Comparison of ENCODE assay signal across 9 mouse cellular contexts in genomic region chr12:75593817-75594216, GRCm38 (mm10). TPM values are rescaled to one million over a fixed set of nuclear protein-coding genes. Genes with fewer than 3 reads are reported as not detected.
DNase-seq lines count a peak whose midpoint lies in the region; ATAC-seq and TF ChIP-seq lines count a peak whose summit lies in the region.
"Had no signal": no experiment of that assay in that cellular context is flagged by ENCODE, and none has a peak within 500 bp of the region (broad histone marks: within the 10 kb centered on the region; RNA-seq: fewer than 3 reads in every experiment).

No protein-coding gene starts in this region.

- no peak overlapping the region for H3K27ac ChIP-seq in kidney, embryonic 14.5 days (ENCODE audit: low read depth, low read length)
- no peak overlapping the region for H3K27ac ChIP-seq in embryonic facial prominence, embryonic 14.5 days (replicated peaks; ENCODE audit: low read depth, low read length)
- no peak overlapping the region for H3K27ac ChIP-seq in hindbrain, postnatal 0 days

- peaks cover 58% of the 10 kb centered on the region for H3K79me2 ChIP-seq in myocyte (ENCODE audit: control insufficient read depth, insufficient read depth)

- ATAC-seq in kidney, embryonic 14.5 days (ENCODE audit: low FRiP score, low TSS enrichment), result no peak
- no peak for ATAC-seq in embryonic facial prominence, embryonic 14.5 days (ENCODE audit: low read depth)
- ATAC-seq in hindbrain, postnatal 0 days, result no peak

- H3K4me1 ChIP-seq in kidney, embryonic 14.5 days (ENCODE audit: control insufficient read depth, insufficient read depth, low read length), result peaks cover 11% of the 10 kb centered on the region
- peaks cover 12% of the 10 kb centered on the region for H3K4me1 ChIP-seq in embryonic facial prominence, embryonic 14.5 days (ENCODE audit: control insufficient read depth, insufficient read depth, low read length)
- peaks cover 3% of the 10 kb centered on the region; the same call in 1 of the 2 replicates for H3K4me1 ChIP-seq in hindbrain, postnatal 0 days (ENCODE audit: insufficient read depth, low read length)

- H3K4me3 ChIP-seq in kidney, embryonic 14.5 days (ENCODE audit: low read length), result peak overlapping the region; percentile 99; the same call in 1 of the 2 replicates
- H3K4me3 ChIP-seq in embryonic facial prominence, embryonic 14.5 days (ENCODE audit: low read depth, low read length), result 0 out of 2 replicates have a peak overlapping the region, but pooled peaks have one; percentile 5
- peak overlapping the region; percentile 83 for H3K4me3 ChIP-seq in hindbrain, postnatal 0 days (ENCODE audit: low read length)
- H3K4me3 ChIP-seq in myocyte, result no peak overlapping the region

- no peak overlapping the region for H3K9ac ChIP-seq in kidney, embryonic 14.5 days (ENCODE audit: low read depth, low read length)
- H3K9ac ChIP-seq in embryonic facial prominence, embryonic 14.5 days (ENCODE audit: low read depth, low read length), result no peak overlapping the region
- H3K9ac ChIP-seq in hindbrain, postnatal 0 days (replicated peaks; ENCODE audit: low read length), result no peak overlapping the region

- no peak for TF ChIP-seq CTCF in hindbrain, postnatal 0 days (IDR thresholded peaks at IDR 0.05; ENCODE audit: low read depth)

- TF ChIP-seq POLR2A in myocyte (IDR thresholded peaks at IDR 0.05; ENCODE audit: insufficient read length, low read depth), result no peak

- peaks cover 33% of the 10 kb centered on the region for H3K36me3 ChIP-seq in kidney, embryonic 14.5 days (ENCODE audit: control insufficient read depth, insufficient read depth, low read length)
- H3K36me3 ChIP-seq in embryonic facial prominence, embryonic 14.5 days (ENCODE audit: control insufficient read depth, insufficient read depth, low read length), result peaks cover 39% of the 10 kb centered on the region
- H3K36me3 ChIP-seq in hindbrain, postnatal 0 days (ENCODE audit: insufficient read depth, low read length), result peaks cover 9% of the 10 kb centered on the region; the same call in 1 of the 2 replicates
- peaks cover 28% of the 10 kb centered on the region for H3K36me3 ChIP-seq in myocyte (ENCODE audit: control insufficient read depth, insufficient read depth)

- DNase-seq in kidney, postnatal 36 days, result no peak
- no peak for DNase-seq in embryonic facial prominence, embryonic 14.5 days (ENCODE audit: low spot score)
- no peak for DNase-seq in hindbrain, postnatal 0 days (ENCODE audit: low spot score)
- DNase-seq in adrenal gland, adult 18-20 months (ENCODE audit: low spot score in 2 of 2), result no peak
- DNase-seq in right cerebral cortex, postnatal 36 days (ENCODE audit: low spot score in 2 of 2), result no peak
- no peak for DNase-seq in spleen, postnatal 14 days (ENCODE audit: low spot score in 2 of 2)
- DNase-seq: kidney, adult 18-20 months had no signal

- no peak overlapping the region for H3ac ChIP-seq in myocyte (ENCODE audit: control insufficient read depth, insufficient read length)

- WGBS in kidney, embryonic 14.5 days, result 77% methylated on average over 4 of the region's 4 CpGs
- 62% methylated on average over 4 of the region's 4 CpGs for WGBS in embryonic facial prominence, embryonic 14.5 days
- 59% methylated on average over 4 of the region's 4 CpGs for WGBS in hindbrain, postnatal 0 days

- H3K27me3 ChIP-seq in kidney, embryonic 14.5 days (ENCODE audit: control insufficient read depth, insufficient read depth, low read length), result no peaks in the 10 kb centered on the region
- no peaks in the 10 kb centered on the region for H3K27me3 ChIP-seq in embryonic facial prominence, embryonic 14.5 days (replicated peaks; ENCODE audit: control insufficient read depth, insufficient read depth, low read length)
- H3K27me3 ChIP-seq in hindbrain, postnatal 0 days (ENCODE audit: insufficient read depth, low read length), result no peaks in the 10 kb centered on the region
- no peaks in the 10 kb centered on the region for H3K27me3 ChIP-seq in myocyte (ENCODE audit: control insufficient read depth, insufficient read depth, insufficient read length)

- H3K9me3 ChIP-seq in kidney, embryonic 14.5 days (ENCODE audit: control insufficient read depth, low read length), result no peaks in the 10 kb centered on the region
- no peaks in the 10 kb centered on the region for H3K9me3 ChIP-seq in embryonic facial prominence, embryonic 14.5 days (ENCODE audit: control insufficient read depth, low read length)
- no peaks in the 10 kb centered on the region for H3K9me3 ChIP-seq in hindbrain, postnatal 0 days (ENCODE audit: low read length)

- peak overlapping the region; percentile 88; the same call in 1 of the 2 replicates for H3K4me2 ChIP-seq in kidney, embryonic 14.5 days (replicated peaks; ENCODE audit: low read depth, low read length)
- peak overlapping the region; percentile 65 for H3K4me2 ChIP-seq in embryonic facial prominence, embryonic 14.5 days (ENCODE audit: low read depth, low read length)
- H3K4me2 ChIP-seq in hindbrain, postnatal 0 days (ENCODE audit: low read depth, low read length), result peak overlapping the region; percentile 75
- peak overlapping the region; percentile 84 for H3K4me2 ChIP-seq in myocyte (ENCODE audit: low read depth)

TF ChIP-seq in myocyte, 11 proteins besides CTCF, POLR2A, EP300 and RAD21:
- TF ChIP-seq MYOD1 (IDR thresholded peaks at IDR 0.05; ENCODE audit: control insufficient read depth in 1 of 3, insufficient read length in 2 of 3, low read depth in 2 of 3) (no peak), TCF12 (IDR thresholded peaks at IDR 0.05; ENCODE audit: insufficient read depth, poor library complexity, severe bottlenecking) (no peak), USF1 (IDR thresholded peaks at IDR 0.05; ENCODE audit: low read depth) (no peak), E2F4 (IDR thresholded peaks at IDR 0.05; ENCODE audit: insufficient read depth) (no peak), SRF (IDR thresholded peaks at IDR 0.05; ENCODE audit: control insufficient read depth, insufficient read length, low read depth) (no peak), CEBPB (IDR thresholded peaks at IDR 0.05; ENCODE audit: insufficient read depth, poor library complexity, severe bottlenecking) (no peak)

RNA-seq across cellular contexts. Expression of gene Ppp2r5e, which starts 2.2 kb away (rescaled TPM):
- 16.3 and 18.4 TPM in 2 replicates for polyA plus RNA-seq in kidney, embryonic 14.5 days (2014; fragmentation: Nextera tagmentation; extraction: Ambion mirVana)
- 14.8 and 15.3 TPM in 2 replicates for polyA plus RNA-seq in embryonic facial prominence, embryonic 14.5 days (2014; fragmentation: Nextera tagmentation; extraction: Ambion mirVana)
- total RNA-seq in hindbrain, postnatal 0 days (2014; rRNA removed), result 26.7 and 34.0 TPM in 2 replicates
- 23.4 and 25.2 TPM in 2 replicates for polyA plus RNA-seq in hindbrain, postnatal 0 days (2015; fragmentation: Nextera tagmentation; extraction: Ambion mirVana)
- polyA plus RNA-seq in myocyte (2012; fragmentation: generic; extraction: Trizol), result 15.4 TPM
- total RNA-seq in adrenal gland, adult 18-20 months (2021), result 10 to 100 TPM; 41.7 to 54.9 TPM
